Mouse (Mus musculus): Measurements from ENCODE around the gene Trim24. TPM values are rescaled to one million over a fixed set of nuclear protein-coding genes. Genes with fewer than 3 reads are reported as not detected.

Trim24 gene
- polyA plus RNA-seq, 1 experiment from 2014 or later, result 8.9 TPM

DNA sequence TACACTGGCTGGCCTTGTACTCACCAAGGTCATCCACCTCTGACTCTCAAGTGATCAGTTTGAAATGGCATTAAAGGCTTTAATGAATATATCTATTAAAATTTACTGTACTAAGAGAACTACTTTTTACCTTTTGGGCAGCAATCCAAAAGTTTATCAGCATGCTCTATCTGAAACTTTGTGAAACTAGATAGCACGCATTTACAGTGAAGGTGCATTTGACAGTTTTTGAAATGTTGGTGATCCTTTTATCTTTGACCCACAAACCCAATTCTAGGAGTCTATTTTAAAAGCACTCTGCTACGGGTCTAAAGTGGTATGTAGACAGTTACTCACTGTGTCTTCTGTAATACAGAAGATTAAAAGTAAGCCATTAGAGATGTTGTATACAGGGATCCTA lies 23.0 kb downstream of the Trim24 start:
- H3K4me2 ChIP-seq (ENCODE audit: low read depth, low read length), result no peak overlapping the region
- no peak for ATAC-seq (ENCODE audit: insufficient read depth, low FRiP score)
- no peaks in the 10 kb centered on the region for H3K36me3 ChIP-seq (ENCODE audit: control insufficient read depth, insufficient read depth, low read length)
- H3K4me3 ChIP-seq (replicated peaks; ENCODE audit: low read length), result no peak overlapping the region
- H3K4me1 ChIP-seq (ENCODE audit: control insufficient read depth, insufficient read depth, low read length), result peaks cover 10% of the 10 kb centered on the region
- WGBS, result 68% methylated on average over 2 of the region's 2 CpGs
- no peak overlapping the region for H3K27ac ChIP-seq (ENCODE audit: low read length)
- no peaks in the 10 kb centered on the region for H3K9me3 ChIP-seq (replicated peaks; ENCODE audit: control insufficient read depth, low read length)
- H3K27me3 ChIP-seq (ENCODE audit: control insufficient read depth, insufficient read depth, low read length), result no peaks in the 10 kb centered on the region
- no peak overlapping the region for H3K9ac ChIP-seq (ENCODE audit: low read length)

DNA sequence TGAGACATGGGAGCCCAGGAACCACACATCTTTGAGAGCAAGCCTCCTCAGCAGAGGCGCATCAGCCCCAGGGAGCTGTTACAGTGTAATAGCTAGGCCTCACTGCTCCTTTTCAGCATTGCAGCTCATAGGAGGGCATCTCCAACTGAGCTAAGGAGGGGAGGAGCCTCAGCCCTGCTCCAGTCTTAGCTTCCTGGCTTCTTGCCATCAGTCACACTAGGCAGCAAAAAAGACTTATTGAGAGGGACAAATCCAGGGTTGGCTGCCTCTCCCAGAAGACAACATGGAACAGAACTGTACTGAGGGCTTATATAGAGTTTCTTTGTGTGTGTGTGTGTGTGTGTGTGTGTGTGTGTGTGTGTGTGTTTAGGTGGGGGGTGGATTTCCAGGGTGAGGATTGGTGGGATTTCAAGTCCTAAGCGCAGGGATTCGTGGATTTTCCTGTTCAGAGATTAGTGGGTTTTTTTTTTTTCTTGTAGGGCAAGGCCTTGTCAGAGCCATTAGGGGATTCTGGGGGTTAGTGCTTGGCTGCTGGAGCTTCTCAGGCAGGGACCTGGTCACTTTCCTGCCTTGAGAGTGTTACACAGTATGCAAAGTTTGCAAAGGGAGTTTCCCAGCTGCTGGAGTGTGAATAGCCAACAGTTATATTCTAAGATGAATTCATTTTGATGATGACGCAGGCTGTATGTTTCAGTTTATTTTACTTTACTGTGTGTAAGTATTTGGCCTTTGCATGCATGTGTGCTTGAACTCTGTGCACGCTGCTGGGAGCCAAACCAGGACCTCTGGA lies 25.2 kb downstream of the Trim24 start:
- 47% methylated on average over 5 of the region's 5 CpGs for WGBS
- ATAC-seq (ENCODE audit: insufficient read depth, low FRiP score), result peak; percentile 85; the same call in 1 of the 2 replicates
- Histone ChIP-seq H3K9me3 (replicated peaks; ENCODE audit: control insufficient read depth, low read length) (no peaks in the 10 kb centered on the region), H3K4me2 (ENCODE audit: low read depth, low read length) (no peak overlapping the region), H3K4me1 (ENCODE audit: control insufficient read depth, insufficient read depth, low read length) (peaks cover 10% of the 10 kb centered on the region), H3K36me3 (ENCODE audit: control insufficient read depth, insufficient read depth, low read length) (no peaks in the 10 kb centered on the region), H3K27ac (ENCODE audit: low read length) (peak overlapping the region; percentile 84), H3K4me3 (replicated peaks; ENCODE audit: low read length) (no peak overlapping the region), H3K9ac (ENCODE audit: low read length) (no peak overlapping the region), H3K27me3 (ENCODE audit: control insufficient read depth, insufficient read depth, low read length) (no peaks in the 10 kb centered on the region)

DNA sequence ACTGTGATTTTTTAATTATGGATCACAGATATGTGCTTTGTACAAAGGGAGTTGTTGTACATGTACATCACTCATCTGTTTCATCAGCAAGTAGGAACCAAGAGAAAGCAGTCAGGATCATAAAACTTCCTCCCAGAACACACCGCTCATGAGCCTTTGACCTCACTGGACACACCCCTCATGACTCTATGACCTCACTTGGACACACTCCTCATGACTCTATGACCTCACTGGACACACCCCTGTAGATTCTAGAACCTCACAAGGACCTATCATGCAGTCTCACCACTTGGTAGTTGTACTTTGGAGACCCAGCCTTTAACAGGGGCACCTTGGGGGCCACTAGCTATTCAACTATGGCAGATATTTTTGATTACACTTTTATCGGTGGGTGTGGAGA lies 29.6 kb downstream of the Trim24 start:
- Histone ChIP-seq H3K9me3 (replicated peaks; ENCODE audit: control insufficient read depth, low read length) (no peaks in the 10 kb centered on the region), H3K4me1 (ENCODE audit: control insufficient read depth, insufficient read depth, low read length) (peaks cover 10% of the 10 kb centered on the region), H3K9ac (ENCODE audit: low read length) (no peak overlapping the region), H3K27me3 (ENCODE audit: control insufficient read depth, insufficient read depth, low read length) (no peaks in the 10 kb centered on the region), H3K4me3 (replicated peaks; ENCODE audit: low read length) (no peak overlapping the region), H3K27ac (ENCODE audit: low read length) (no peak overlapping the region), H3K4me2 (ENCODE audit: low read depth, low read length) (no peak overlapping the region), H3K36me3 (ENCODE audit: control insufficient read depth, insufficient read depth, low read length) (peaks cover 7% of the 10 kb centered on the region; the same call in 1 of the 2 replicates)
- no peak for ATAC-seq (ENCODE audit: insufficient read depth, low FRiP score)
- WGBS, result 92% methylated on average over 2 of the region's 2 CpGs

DNA sequence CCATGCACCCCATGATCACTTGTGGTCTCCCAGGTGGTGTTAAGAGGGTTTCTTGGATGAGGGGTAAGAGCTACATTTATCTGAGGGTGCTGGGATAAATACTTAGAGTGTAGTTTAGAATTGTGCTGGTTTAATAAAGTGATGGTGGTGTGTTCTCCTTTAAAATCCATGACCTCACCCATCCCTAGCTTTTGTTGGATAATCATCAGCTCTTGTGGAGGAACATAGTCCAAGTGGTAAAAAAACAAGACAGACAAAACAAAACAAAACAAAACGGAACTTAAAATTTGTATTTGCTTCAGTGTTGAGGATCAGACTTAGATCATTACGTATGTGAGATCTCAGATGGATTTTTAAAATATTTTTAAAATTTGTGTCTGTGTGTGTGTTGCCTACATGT lies 31.2 kb downstream of the Trim24 start:
- no peak for ATAC-seq (ENCODE audit: insufficient read depth, low FRiP score)
- H3K27me3 ChIP-seq (ENCODE audit: control insufficient read depth, insufficient read depth, low read length), result no peaks in the 10 kb centered on the region
- 91% methylated on average over 2 of the region's 2 CpGs for WGBS

DNA sequence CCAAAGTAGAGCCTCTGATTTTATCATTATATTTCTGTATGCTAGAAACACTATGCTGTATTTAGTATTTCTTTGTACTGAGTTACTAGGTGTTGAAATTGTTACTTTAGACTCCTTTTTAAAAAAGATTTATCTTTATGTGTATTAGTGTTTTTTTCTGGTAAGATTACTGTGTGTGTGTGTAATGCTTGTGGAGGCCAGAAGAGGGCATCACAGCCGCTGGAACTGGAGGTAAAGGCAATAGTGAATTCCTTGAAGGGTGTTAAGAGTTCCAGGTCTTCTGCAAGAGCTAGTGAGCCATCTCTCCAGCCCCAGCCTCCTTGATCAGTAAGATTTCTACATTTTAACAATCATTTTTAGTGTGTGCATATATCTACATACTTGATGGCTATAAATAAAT lies 33.2 kb downstream of the Trim24 start:
- no peak for ATAC-seq (ENCODE audit: insufficient read depth, low FRiP score)
- Histone ChIP-seq H3K4me1 (ENCODE audit: control insufficient read depth, insufficient read depth, low read length) (no peaks in the 10 kb centered on the region), H3K4me3 (replicated peaks; ENCODE audit: low read length) (no peak overlapping the region), H3K36me3 (ENCODE audit: control insufficient read depth, insufficient read depth, low read length) (peaks cover 14% of the 10 kb centered on the region), H3K27me3 (ENCODE audit: control insufficient read depth, insufficient read depth, low read length) (no peaks in the 10 kb centered on the region), H3K27ac (ENCODE audit: low read length) (no peak overlapping the region), H3K9ac (ENCODE audit: low read length) (no peak overlapping the region), H3K4me2 (ENCODE audit: low read depth, low read length) (no peak overlapping the region), H3K9me3 (replicated peaks; ENCODE audit: control insufficient read depth, low read length) (no peaks in the 10 kb centered on the region)
- 76% methylated on average over 1 of the region's 1 CpGs for WGBS

More for the DNA sequence above, 31.2 kb downstream of the Trim24 start:
- H3K36me3 ChIP-seq (ENCODE audit: control insufficient read depth, insufficient read depth, low read length), result peaks cover 13% of the 10 kb centered on the region
- no peaks in the 10 kb centered on the region for H3K9me3 ChIP-seq (replicated peaks; ENCODE audit: control insufficient read depth, low read length)
- H3K9ac ChIP-seq (ENCODE audit: low read length), result no peak overlapping the region
- no peak overlapping the region for H3K4me2 ChIP-seq (ENCODE audit: low read depth, low read length)
- no peak overlapping the region for H3K4me3 ChIP-seq (replicated peaks; ENCODE audit: low read length)
- H3K4me1 ChIP-seq (ENCODE audit: control insufficient read depth, insufficient read depth, low read length), result no peaks in the 10 kb centered on the region
- no peak overlapping the region for H3K27ac ChIP-seq (ENCODE audit: low read length)

DNA sequence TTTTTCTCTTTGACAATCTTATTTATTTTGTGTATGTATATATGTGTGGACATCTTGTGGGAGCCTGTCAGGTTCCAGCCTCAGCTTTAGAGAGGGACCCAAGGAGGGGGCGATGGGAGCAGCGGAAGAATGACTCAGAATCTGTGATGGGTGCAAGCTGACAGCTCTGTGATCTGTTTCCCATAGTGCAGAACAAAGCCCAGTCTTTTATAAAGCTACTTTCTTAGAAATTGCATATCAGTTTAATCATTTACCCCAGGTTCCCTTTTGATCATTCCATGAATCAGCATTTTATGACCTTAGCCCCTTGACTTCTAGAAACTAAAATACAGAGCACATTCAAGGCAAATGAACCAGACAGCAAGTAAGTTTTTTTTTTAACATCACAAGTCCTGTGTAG lies 42.9 kb downstream of the Trim24 start:
- peaks cover 22% of the 10 kb centered on the region for H3K36me3 ChIP-seq (ENCODE audit: control insufficient read depth, insufficient read depth, low read length)
- ATAC-seq (ENCODE audit: insufficient read depth, low FRiP score), result no peak
- H3K4me2 ChIP-seq (ENCODE audit: low read depth, low read length), result no peak overlapping the region
- H3K9ac ChIP-seq (ENCODE audit: low read length), result no peak overlapping the region
- H3K4me1 ChIP-seq (ENCODE audit: control insufficient read depth, insufficient read depth, low read length), result no peaks in the 10 kb centered on the region
- no peak overlapping the region for H3K4me3 ChIP-seq (replicated peaks; ENCODE audit: low read length)
- no peaks in the 10 kb centered on the region for H3K27me3 ChIP-seq (ENCODE audit: control insufficient read depth, insufficient read depth, low read length)
- no peak overlapping the region for H3K27ac ChIP-seq (ENCODE audit: low read length)
- no peaks in the 10 kb centered on the region for H3K9me3 ChIP-seq (replicated peaks; ENCODE audit: control insufficient read depth, low read length)
- 95% methylated on average over 2 of the region's 2 CpGs for WGBS

DNA sequence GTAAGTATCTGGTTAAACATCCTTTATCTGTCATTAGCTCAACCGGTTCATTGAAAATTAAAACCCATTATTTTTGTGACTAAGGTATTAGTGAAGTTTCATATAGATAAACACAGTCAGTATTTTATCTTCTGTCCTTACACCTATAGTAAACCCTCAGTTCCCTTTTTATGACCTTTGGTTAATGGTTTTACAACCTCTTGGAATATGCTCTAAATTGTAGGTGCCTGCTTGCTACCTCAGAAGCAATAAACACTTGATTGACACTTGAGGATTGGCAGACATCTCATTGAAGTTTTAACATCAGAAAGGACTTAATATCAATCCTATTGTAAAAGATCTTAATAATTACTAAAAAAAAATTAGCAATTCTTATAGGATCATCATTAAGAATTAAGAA lies 54.5 kb downstream of the Trim24 start:
- Histone ChIP-seq H3K9ac (ENCODE audit: low read length) (no peak overlapping the region), H3K9me3 (replicated peaks; ENCODE audit: control insufficient read depth, low read length) (no peaks in the 10 kb centered on the region; the same call in 1 of the 2 replicates), H3K27me3 (ENCODE audit: control insufficient read depth, insufficient read depth, low read length) (no peaks in the 10 kb centered on the region), H3K4me3 (replicated peaks; ENCODE audit: low read length) (no peak overlapping the region), H3K4me1 (ENCODE audit: control insufficient read depth, insufficient read depth, low read length) (no peaks in the 10 kb centered on the region), H3K27ac (ENCODE audit: low read length) (no peak overlapping the region), H3K4me2 (ENCODE audit: low read depth, low read length) (no peak overlapping the region), H3K36me3 (ENCODE audit: control insufficient read depth, insufficient read depth, low read length) (peaks cover 10% of the 10 kb centered on the region; the same call in 1 of the 2 replicates)
- 69% methylated on average over 1 of the region's 1 CpGs for WGBS
- ATAC-seq (ENCODE audit: insufficient read depth, low FRiP score), result no peak

DNA sequence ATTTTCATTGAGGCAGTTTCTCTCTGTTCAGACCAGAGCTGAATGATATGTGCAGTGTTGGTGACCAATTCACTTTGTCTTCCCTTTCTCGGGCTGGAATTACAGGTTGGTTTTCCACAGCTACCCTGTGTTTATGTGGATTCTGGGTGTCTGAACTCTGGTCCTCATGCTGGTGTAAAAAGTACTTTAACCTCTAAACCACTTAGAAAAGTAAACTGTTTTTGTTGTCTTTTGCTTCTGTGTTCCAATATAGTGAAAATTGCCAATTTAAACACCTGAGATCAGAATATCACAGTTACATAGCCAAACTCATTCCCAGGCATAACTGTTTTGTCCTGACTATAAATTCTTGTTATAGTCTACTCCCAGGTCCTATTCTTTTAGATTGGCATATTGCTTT lies 56.1 kb downstream of the Trim24 start:
- Histone ChIP-seq H3K9me3 (replicated peaks; ENCODE audit: control insufficient read depth, low read length) (no peaks in the 10 kb centered on the region; the same call in 1 of the 2 replicates), H3K27me3 (ENCODE audit: control insufficient read depth, insufficient read depth, low read length) (no peaks in the 10 kb centered on the region), H3K36me3 (ENCODE audit: control insufficient read depth, insufficient read depth, low read length) (peaks cover 13% of the 10 kb centered on the region; the same call in 1 of the 2 replicates), H3K4me3 (replicated peaks; ENCODE audit: low read length) (no peak overlapping the region), H3K4me1 (ENCODE audit: control insufficient read depth, insufficient read depth, low read length) (no peaks in the 10 kb centered on the region), H3K9ac (ENCODE audit: low read length) (no peak overlapping the region), H3K27ac (ENCODE audit: low read length) (no peak overlapping the region), H3K4me2 (ENCODE audit: low read depth, low read length) (no peak overlapping the region)
- WGBS, result 93% methylated on average over 1 of the region's 1 CpGs
- no peak for ATAC-seq (ENCODE audit: insufficient read depth, low FRiP score)

DNA sequence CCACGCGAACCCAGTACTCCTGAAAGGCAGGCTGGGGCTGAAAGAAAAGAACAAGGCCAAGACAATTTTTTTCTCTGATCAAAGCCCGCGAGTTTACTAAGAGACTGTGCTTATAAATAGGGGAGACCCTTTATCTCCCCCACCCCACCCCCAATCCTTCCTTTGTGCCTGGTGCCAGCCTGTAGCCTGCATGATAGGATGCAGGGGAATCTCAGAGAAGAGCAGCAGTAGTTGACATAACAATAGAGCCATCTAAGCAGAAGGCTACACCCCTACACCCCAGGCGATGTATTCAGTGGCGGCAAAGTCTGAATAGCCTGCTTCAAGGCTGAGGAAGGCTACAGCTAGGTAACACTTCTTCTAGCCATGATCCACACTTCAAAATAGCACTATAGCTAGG lies 65.9 kb downstream of the Trim24 start:
- no peak overlapping the region for H3K27ac ChIP-seq (ENCODE audit: low read length)
- H3K4me3 ChIP-seq (replicated peaks; ENCODE audit: low read length), result no peak overlapping the region
- H3K4me2 ChIP-seq (ENCODE audit: low read depth, low read length), result no peak overlapping the region
- ATAC-seq (ENCODE audit: insufficient read depth, low FRiP score), result no peak
- no peak overlapping the region for H3K9ac ChIP-seq (ENCODE audit: low read length)
- H3K4me1 ChIP-seq (ENCODE audit: control insufficient read depth, insufficient read depth, low read length), result no peaks in the 10 kb centered on the region
- 77% methylated on average over 6 of the region's 6 CpGs for WGBS
- no peaks in the 10 kb centered on the region for H3K36me3 ChIP-seq (ENCODE audit: control insufficient read depth, insufficient read depth, low read length)
- H3K27me3 ChIP-seq (ENCODE audit: control insufficient read depth, insufficient read depth, low read length), result no peaks in the 10 kb centered on the region
- H3K9me3 ChIP-seq (replicated peaks; ENCODE audit: control insufficient read depth, low read length), result no peaks in the 10 kb centered on the region
